16 mouse cellular contexts compared by ENCODE assay signal in the genomic region with DNA sequence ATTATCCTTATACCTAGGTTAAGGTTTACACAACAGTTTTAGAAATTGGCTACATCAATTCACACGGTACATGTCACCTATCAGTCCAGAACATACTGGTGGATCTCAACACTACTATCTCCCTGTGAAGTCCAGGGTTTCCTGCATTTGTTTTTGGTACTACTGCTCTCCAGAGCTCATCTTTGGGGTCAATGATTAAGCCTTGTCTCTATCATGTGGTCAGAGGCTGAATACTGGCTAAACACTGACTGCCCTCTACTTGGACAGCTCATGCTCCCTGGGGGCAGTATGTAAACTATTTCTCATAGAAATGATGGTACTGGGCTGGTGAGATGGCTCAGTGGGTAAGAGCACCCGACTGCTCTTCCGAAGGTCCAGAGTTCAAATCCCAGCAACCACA. TPM values are rescaled to one million over a fixed set of nuclear protein-coding genes. Genes with fewer than 3 reads are reported as not detected.
"Had no signal": no experiment of that assay in that cellular context is flagged by ENCODE, and none has a peak within 500 bp of the region (broad histone marks: within the 10 kb centered on the region; RNA-seq: fewer than 3 reads in every experiment).

No protein-coding gene starts in this region.

- H3K4me3 ChIP-seq: left cerebral cortex, adult 2 months; limb, embryonic 10.5 days; liver, embryonic 15.5 days; midbrain, embryonic 12.5 days; neural tube, embryonic 13.5 days had no signal

- H3K4me2 ChIP-seq: liver, embryonic 15.5 days; midbrain, embryonic 12.5 days; neural tube, embryonic 13.5 days had no signal

- ATAC-seq: hindbrain, embryonic 16.5 days; inflammation-experienced regulatory T-cells, adult 6 months; intestine, postnatal 0 days; midbrain, embryonic 16.5 days had no signal

- H3K4me1 ChIP-seq: limb, embryonic 10.5 days; midbrain, embryonic 12.5 days; neural tube, embryonic 13.5 days had no signal

- H3K27me3 ChIP-seq: liver, embryonic 15.5 days; midbrain, embryonic 12.5 days; neural tube, embryonic 13.5 days had no signal

- H3K9me3 ChIP-seq: limb, embryonic 10.5 days; liver, embryonic 15.5 days; midbrain, embryonic 12.5 days; neural tube, embryonic 13.5 days had no signal

- H3K9ac ChIP-seq: liver, embryonic 15.5 days; midbrain, embryonic 12.5 days; neural tube, embryonic 13.5 days had no signal

- DNase-seq: retina, postnatal 1 day; thymus, postnatal 36 days had no signal

- H3K27ac ChIP-seq: left cerebral cortex, adult 2 months; limb, embryonic 10.5 days; liver, embryonic 15.5 days; midbrain, embryonic 12.5 days; neural tube, embryonic 13.5 days had no signal

- H3K36me3 ChIP-seq: liver, embryonic 15.5 days had no signal

RNA-seq across cellular contexts. Expression of a gene that starts 53.0 kb away (rescaled TPM):
- total RNA-seq: layer of hippocampus, postnatal 25 days; left cerebral cortex, adult 2 months; left cerebral cortex, postnatal 14 days; megakaryocyte-erythroid progenitor cell, adult 5-6 weeks had no signal
- polyA plus RNA-seq: inflammation-experienced regulatory T-cells, adult 6 months; liver, embryonic 15.5 days; lung, embryonic 16.5 days; stomach, embryonic 16.5 days had no signal
